Mouse (Mus musculus): ENCODE results near the gene Hhat.

The Hhat gene

DNA sequence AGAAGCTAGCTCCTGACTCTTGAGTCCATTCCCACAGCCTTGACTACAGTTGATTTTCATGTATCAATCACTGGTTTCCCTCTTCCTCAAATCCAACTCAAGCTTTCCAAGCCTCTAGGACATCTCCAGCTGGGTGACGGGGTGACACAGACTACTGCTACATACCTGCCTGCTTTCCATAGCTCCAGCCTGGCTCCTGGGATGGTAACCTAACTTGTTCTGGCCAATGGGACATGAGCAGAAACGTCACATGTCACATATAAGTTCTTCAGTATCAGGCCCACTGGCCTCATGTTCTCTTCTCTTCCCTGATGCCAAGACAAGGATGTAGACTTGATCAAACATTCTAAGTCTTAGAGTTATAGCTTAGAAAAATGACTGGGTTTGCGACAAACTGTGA, 220.5 kb downstream of the Hhat start:
- no peak for DNase-seq (ENCODE audit: low spot score)

- no peak for DNase-seq (ENCODE audit: low spot score)
Observed at GRCm38 (mm10) chr1:192546843-192547242, 224.2 kb downstream of the Hhat start.

DNA sequence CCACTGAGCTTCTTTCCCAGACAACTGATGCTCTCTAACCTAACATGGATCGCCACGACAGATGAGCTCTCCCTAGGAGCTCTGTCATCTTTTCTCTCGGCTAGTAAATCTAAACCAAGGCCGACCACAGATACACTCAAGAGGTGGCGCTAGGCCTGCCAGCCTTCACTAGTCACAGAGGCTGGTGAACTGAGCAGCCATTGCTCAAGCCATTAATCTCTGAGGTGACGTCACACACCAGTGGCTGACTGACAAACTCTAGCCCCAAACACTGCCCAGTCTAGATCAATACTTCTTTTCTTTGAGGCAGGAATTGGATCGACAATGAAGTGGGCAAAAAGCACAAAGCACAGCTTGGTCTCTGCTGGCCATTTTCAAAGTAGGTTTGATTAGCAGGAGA, 226.1 kb downstream of the Hhat start:
- no peak for DNase-seq (ENCODE audit: low spot score)

- no peak for DNase-seq (ENCODE audit: low spot score)
Observed at GRCm38 (mm10) chr1:192544091-192544490, 226.9 kb downstream of the Hhat start.

DNA sequence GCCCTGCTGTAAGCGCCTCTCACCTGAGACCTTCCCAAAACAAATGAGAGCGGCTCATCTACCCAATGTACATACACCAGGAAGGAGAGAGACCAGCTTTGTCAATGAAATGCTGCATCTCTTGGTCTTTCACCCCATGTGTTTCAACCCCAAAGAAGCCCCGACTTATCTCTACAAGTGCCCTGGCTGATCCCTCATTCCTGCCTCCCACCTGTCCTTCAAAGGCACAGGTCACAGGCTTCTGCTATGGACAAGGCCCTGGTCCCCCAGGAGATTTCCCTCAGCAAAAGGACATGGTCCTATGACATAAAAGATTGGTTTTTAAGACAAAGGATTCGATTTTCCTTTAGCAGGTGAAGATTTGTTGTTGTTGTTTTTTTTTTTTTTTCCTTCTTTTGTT, 227.3 kb downstream of the Hhat start:
- DNase-seq (ENCODE audit: low spot score): no peak

GRCm38 (mm10) chr1:192542093-192542492, 228.9 kb downstream of the Hhat start:
- DNase-seq (ENCODE audit: low spot score): no peak

- DNase-seq (ENCODE audit: low spot score): no peak
Observed at GRCm38 (mm10) chr1:192537169-192537568, 233.9 kb downstream of the Hhat start.

DNA sequence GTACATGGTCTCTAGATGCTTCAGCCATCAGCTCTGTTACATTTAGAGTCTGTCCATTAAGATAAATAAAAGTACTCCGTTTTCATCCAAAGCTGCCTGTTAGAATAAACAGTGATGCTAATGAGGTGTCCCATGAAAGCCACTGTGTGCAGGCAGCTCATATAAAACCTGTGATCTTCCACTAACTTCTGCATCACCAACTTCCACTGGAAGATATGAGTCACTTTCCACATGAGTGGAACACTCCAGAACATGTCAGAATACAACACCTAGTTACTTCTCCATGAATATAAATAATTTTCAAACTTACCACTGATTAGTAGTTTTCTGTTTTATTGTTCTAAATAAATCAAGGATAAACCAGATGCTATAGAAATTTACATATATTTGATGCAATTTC, 234.6 kb downstream of the Hhat start:
- DNase-seq (ENCODE audit: low spot score): no peak

DNA sequence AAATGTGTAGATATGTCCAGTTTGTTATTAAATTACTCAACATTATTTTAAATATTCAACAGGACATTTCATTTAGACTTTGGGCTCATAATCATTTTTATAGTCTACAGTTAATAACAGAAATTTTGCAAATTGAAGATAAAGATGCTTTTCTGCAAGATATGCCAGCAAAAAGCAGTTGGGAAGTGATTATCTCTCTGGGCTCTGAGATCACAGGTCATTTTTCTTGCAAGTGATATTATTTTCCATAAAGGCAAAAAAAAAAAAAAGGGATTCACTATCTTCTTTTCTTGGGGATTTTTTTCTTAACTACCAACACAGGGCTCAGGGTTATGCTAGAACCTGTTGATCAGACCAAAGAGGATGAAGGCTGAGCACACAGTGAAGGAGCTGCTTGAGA, 238.0 kb downstream of the Hhat start:
- no peak for DNase-seq (ENCODE audit: low spot score)

DNA sequence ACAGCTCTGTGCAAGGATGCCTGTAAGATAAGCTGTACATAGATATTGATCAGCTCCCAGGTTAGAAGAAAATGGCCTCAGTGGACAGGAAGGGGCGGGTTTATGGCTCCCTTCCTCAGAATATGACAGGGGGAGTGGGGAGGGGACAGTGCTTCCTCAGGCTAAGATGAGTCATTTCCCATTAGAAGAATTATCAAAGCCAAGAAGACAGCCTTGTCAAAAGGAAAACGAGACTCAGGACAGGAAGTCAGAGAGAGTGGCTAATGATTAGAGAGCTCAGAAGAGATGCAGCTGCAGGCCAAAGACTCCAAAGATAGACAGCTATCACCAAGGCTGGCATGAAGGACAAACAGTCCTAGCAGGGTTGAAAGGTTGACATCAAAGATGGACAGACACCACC, 238.8 kb downstream of the Hhat start:
- DNase-seq (ENCODE audit: low spot score): no peak

GRCm38 (mm10) chr1:192531490-192532146, 239.4 kb downstream of the Hhat start:
- DNase-seq (ENCODE audit: low spot score): no peak

DNA sequence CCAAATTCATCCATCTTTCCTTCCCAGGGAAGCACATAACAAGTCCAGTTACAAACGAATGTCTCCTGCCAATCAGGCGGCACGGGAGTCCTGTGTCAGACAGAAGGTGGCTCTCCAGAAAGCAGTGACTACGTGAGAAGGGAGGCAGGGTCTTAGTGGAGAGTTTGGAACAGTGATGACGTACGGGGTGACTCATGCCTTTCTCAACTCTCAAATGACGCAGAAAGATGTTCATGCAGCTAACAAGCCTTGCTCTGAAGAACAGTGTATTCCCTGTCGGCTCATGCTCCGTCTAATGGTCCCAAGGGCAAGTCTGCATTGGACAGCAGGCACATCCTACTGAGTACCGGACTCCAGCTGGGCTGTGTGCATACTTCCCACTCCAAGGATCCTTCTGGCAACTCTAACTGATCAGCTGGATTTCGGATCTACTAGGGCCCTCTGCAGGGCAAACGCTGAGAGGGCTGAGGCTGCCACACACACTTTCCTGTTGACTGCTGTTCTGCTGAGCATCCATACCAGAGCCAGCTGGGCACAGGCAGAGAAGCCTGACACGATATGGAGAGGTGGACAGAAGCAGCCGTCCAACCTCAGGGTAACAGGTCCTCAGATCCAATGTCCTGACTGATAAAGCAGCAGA, 245.2 kb downstream of the Hhat start:
- DNase-seq (ENCODE audit: low spot score): no peak

- DNase-seq (ENCODE audit: low spot score): no peak
Observed at GRCm38 (mm10) chr1:192522376-192523178, 248.4 kb downstream of the Hhat start.

DNA sequence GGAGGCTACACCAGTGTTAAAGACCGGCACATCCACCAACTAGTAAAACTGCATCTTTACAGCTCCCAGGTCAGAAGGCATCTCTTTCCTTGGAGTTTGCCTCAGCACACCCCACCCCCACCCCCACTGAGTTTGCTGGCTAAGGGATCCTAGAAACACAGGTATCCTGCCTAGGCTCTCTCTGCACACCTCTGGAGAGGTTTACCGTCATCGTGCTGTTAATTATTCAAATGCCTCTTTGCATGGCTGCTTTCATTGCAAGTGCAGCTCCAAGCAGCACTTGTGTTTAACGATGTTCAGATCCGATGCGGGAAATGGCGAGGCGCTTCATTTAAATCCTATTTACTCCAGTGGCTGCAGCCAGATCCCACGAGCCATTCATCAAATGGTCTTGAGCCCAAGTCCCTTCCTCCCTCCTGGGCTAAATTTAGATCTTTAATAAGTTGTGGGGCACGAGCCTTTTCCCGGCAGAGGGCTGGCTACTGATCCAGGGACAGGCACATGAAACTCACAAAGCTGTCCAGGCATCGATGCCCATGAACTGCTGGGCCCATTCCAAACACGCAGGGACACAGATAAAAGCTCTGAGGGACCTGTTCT, 250.1 kb downstream of the Hhat start:
- no peak for DNase-seq (ENCODE audit: low spot score)

DNA sequence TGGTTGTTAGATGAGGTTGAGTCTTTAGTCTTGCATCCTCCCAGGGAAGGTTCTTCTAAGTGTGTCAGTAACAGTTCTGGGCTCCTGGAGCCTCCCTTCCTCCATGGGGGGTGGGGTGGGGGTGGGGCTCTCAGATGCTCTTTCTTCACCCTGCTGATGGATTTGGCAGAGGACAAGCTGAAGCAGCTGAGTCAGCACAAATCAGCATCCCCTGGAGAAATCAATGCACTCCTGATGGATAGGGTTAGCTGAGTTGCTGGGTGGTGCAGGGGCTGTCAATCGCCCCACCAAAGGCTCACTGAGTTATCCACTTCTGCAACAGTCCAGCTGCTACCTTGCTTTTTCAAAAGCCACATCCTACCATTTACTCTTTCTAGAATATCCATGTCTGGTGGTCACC, 251.3 kb downstream of the Hhat start:
- no peak for DNase-seq (ENCODE audit: low spot score)

GRCm38 (mm10) chr1:192515373-192515772, 255.7 kb downstream of the Hhat start:
- DNase-seq (ENCODE audit: low spot score): no peak

- no peak for DNase-seq (ENCODE audit: low spot score)
Observed at GRCm38 (mm10) chr1:192512821-192513220, 258.2 kb downstream of the Hhat start.

DNA sequence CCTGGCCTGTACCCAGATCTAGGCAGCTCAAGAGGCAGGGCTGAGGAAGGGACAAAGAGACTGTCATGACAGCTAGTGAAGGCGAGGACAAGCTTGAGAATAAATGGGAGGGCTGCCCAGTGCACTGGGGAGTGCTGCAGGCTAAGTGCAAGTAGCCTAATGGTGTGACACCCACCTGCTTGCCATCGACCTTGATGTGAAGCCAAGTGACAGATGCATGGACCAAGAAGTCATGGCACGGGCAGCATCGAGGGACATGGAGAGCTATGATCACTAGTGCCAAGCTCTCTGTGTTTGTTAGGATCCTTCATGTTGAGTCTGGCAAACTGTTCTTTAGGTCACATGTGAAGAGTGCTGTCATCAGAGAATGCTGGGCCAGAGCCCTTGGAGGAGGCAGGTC, 267.4 kb downstream of the Hhat start:
- DNase-seq (ENCODE audit: low spot score): no peak

DNA sequence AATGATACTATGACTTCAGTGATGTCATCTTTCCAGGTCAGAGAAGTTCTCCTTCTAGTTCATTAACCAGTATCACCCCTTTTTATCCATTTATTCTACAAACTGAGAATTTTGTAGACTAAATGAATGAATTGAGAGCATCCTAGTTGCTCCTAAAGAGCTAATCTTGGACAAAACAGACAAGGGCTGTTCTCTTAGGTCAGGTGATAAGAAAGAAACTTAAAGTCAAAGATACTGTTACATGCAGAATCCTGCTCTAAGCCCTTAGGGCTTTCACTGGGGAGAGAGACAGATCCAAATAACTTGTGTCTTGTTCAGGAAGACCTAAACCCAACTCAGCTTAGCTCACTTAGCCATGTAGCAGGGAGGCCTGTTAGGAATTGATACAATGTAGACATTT, 268.2 kb downstream of the Hhat start:
- DNase-seq (ENCODE audit: low spot score): no peak

DNA sequence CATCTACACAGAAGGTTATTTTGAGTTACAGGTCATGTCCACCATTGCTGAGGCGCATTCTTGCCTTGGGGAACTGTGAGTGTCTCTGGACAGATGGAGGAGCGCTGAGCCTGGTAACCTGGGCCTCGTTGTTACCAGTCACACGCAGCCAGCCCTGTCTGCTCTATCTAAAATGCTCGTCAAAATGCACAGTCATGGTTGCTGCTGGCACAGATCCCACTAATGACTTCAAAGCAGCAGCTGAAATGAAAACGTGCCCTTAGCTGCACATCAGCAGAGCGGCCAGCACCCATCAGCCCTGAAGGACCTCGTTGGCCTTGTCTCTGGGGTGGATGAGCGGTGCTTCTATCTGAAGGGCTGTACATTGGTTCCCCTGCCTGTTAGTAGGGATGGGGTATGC, 269.0 kb downstream of the Hhat start:
- DNase-seq (ENCODE audit: low spot score): no peak

- no peak for DNase-seq (ENCODE audit: low spot score)
Observed at GRCm38 (mm10) chr1:192497505-192497904, 273.5 kb downstream of the Hhat start.

- DNase-seq (ENCODE audit: low spot score): no peak
Observed at GRCm38 (mm10) chr1:192489908-192490825, 280.9 kb downstream of the Hhat start.
